Mouse (Mus musculus) CH12F3 (cell line): ENCODE data around the gene Map2k7.

Experiments
- in situ Hi-C: fragments of 300-500 bp; cut with MboI; formaldehyde crosslinking; loops from 2 replicates; pipeline ENCODE4 v1.14.3; 2020; ENCODE audit warnings: low sequenced_read_pairs

The Map2k7 gene

GRCm38 (mm10) chr8:4238434-4239192 lies at the start of gene Map2k7, which contains the start of gene Gm49320:
Gene Map2k7, plus strand, starts transcription at chr8:4238740.
Gene Gm49320, plus strand, starts transcription at chr8:4238865.
- in situ Hi-C loops, result no loop called here

DNA sequence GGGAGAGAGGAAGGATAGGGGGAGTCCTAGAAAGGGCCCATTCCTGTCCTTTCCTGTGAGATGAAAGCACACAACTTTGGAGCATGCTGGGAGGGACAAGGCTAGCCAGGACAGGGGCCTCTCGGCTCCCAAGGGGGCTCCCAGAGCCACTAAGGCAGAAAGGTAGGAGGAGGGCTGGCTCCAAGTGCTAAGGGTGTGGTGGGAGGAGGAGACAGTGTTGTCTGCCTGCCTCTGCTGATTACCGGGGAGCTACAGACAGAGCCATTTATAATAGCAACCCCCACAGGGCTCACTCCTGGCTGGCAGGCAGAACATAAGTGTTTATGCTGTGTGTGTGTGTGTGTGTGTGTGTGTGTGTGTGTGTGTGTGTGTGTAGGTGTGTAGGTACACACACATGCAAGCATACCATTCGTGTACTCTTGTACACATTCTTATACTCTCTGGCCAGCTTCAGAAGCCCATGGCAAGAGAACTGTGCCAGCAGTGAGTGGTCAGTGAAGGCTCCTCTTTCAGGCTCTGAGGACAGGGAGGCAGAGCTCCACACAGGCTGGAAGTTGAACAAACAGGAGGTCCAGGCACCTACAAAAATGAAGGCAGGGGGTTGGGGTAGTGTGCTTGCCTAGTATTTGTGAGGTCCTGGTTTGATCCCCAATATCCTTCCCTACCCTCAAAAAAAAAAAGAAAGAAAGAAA lies 49.4 kb upstream of the Map2k7 start:
- in situ Hi-C loops, result no loop called here

DNA sequence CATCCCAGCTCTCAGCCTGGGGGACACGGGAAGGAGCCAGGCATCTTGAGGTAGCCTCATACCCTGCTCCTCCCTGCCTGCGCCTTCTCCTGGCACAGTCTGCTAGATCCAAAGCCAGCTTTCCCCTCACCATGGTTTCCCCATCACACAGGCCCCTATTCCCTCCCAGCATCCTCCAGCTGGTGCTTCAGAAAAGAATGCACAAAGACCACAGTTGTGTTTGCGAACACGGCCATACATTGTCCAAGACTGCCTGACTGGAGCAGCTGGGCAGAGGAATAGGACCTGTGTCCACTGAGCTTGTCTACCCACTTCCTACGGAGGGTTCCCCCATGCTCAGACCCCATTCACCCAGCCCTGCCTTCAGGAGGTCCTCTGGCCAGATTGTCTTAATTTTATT lies 46.2 kb upstream of the Map2k7 start:
- in situ Hi-C loops, result no loop called here

- in situ Hi-C loops, result no loop called here
These were observed 45.5 kb upstream of the Map2k7 start for GRCm38 (mm10) chr8:4192807-4193587.

- in situ Hi-C loops, result no loop called here
These were observed 45.0 kb upstream of the Map2k7 start for GRCm38 (mm10) chr8:4193588-4193894.

DNA sequence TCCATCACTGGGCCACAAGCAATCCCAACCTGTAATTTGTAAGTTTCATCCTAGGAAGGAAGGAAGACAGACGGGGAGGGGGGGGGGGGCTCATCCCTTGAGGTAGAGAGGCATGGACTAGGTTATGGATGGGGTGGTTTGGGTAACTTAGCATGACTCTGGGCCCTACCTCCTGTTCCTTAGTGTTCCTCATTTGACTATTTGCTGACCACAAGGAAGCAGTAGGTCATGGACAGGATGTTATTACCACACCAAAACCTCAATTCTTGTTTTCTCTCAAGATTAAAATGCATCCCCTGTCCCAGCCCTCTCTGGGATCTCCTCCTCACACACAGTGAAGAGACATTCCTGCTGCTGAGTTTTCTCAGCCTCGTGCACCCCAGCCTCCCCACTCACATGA lies 37.2 kb upstream of the Map2k7 start:
- in situ Hi-C loops, result no loop called here

DNA sequence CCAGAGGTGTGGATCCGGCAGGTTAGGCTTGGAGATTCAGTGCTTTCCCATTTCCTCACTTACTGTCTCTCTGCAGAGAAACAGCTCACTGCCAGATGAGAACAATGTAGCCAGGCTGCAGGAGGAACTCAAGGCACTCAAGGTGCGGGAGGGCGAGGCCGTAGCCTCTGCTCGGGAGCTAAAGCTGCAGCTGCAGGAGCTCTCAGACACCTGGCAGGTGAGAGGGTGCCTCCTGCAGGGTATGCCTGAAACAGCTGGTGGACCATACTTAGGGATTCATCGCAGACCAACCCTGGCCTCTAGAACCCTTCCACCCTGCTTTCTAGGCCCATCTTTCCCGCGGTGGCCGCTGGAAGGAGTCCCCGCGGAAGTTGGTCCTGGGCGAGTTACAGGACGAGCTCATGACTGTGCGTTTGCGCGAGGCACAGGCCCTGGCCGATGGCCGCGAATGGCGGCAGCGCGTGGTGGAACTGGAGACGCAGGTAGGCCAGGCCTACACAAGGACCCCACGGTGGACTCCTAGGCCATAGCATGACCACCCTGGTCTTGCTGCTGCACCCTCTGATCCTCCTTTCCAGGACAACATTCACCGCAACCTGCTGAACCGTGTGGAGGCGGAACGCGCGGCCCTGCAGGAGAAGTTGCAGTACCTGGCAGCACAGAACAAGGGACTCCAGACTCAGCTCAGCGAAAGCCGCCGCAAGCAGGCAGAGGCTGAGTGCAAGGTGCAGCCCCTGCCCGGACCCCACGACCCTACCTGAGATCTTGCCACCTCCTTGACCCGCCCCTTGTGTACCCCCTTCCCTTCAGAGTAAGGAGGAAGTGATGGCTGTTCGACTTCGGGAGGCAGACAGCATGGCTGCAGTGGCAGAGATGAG lies 33.1 kb upstream of the Map2k7 start:
- in situ Hi-C loops, result no loop called here

DNA sequence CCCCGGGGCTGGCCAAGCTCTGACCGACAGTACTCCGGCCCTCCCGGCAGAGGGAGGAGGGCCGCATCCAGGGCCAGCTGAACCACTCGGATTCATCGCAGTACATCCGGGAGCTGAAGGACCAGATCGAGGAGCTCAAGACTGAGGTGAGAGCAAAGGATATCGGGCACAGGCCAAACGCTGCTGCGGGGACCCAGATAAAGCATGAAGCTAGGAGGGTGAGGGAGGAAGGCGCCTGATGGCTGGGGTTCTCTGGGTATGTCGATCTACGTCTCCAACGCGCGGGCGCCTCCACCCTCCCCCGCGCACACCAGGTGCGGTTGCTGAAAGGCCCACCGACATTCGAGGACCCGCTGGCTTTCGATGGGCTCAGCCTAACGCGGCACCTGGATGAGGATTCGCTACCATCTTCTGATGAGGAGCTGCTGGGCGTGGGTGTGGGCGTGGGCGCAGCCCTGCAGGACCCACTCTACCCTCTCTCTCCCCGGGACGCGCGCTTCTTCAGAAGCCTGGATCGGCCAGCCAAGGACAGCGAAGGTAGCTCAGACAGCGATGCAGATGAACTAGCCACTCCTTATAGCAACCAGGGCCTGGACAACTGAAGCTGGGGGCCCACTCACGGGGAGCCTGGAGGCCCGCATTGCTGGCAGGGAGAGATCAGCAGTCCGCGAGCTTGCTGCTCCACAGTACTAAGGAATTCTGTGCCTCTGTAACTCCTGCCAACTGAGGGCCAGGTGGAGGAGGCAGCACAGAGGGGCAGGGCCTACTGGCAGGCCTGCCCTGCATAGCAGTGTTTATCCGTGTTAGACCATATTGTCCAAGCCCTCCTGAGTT lies 32.1 kb upstream of the Map2k7 start:
- in situ Hi-C loops, result no loop called here

DNA sequence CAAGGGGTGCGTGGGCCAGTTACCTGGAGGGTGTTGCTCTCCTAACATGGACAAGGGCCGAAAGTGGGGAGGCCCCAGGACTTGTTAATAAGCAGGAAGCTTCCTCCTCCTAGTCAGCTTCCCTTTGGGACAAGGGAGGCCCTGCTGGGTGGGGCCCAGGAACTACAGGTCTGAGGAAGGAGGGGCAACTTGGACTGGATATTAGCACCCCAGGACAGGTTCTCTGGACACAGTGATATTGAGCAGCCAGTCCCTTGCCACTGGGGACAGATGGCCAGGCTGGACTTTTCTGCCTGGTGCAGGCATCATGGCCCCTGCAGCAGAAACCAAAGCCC lies 31.6 kb upstream of the Map2k7 start:
- in situ Hi-C loops, result no loop called here

GRCm38 (mm10) chr8:4211097-4211496 lies 27.4 kb upstream of the Map2k7 start:
- in situ Hi-C loops, result no loop called here

DNA sequence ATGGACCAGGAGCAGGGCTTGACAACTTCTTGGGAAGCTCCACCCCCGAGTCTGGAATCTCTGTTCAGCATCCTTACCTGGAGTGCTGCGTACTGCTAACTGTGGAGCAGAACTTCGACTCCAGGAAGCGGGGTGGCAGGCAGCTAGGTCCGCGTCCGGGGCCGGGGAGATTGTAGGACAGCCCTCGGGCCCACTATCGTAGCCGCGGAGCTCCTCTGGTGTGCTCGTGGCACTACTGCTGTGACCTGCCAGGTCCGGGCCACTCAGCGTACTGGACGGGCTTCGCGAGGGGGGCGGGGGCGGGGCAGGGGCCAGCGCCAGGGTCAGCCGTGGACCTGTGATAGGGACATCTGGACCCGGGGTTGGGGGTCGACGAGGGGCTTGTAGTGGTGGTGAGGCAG lies 25.7 kb upstream of the Map2k7 start:
- in situ Hi-C loops, result no loop called here

DNA sequence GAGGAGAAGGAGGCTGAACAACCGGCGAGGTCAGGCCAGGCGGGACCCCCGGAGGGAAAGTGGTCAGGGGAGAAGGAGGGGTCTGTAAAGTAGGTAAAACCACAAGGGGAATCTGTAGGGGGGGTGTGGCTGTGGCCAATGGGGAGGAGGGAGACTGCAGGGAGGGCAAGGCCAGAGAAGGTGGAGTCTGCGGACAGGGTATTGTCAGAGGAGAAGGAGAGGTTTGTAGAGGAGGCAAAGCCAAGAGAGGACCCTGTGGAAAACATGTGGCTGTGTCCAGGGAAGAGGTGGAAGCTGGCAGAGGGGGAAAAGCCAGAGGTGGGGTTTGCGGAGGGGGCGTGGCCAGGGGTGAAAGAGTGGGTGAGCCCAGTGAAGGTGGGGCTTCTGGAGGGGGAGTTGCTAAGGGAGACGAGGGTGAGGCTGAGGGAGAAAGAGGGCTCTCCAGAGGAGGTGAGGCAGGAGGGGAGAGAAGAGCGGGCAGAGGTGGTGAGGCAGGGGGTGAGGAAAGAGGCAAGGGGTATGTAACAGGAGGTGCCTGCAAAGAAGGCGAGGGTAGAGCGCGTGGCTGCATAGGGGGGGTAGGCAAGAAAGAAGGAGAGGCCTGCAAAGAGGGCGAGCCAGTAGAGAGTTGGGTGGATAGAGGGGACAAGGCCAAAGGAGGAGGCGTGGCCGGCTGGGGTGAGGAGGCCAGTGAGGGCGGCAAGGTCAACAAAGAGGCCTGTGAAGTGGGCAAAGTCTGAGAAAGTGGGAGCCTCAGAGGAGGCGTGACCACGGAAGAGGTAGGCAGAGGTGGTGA lies 25.1 kb upstream of the Map2k7 start:
- in situ Hi-C loops, result no loop called here

GRCm38 (mm10) chr8:4214006-4214980 lies 24.2 kb upstream of the Map2k7 start:
- in situ Hi-C loops, result no loop called here

- in situ Hi-C loops, result no loop called here
These were observed 22.2 kb upstream of the Map2k7 start for GRCm38 (mm10) chr8:4216296-4216695.

GRCm38 (mm10) chr8:4216791-4217621 lies 21.5 kb upstream of the Map2k7 start, which contains the start of gene Prr36:
Gene Prr36, minus strand, starts transcription at chr8:4217459.
- in situ Hi-C loops, result no loop called here

GRCm38 (mm10) chr8:4219617-4220016 lies 18.9 kb upstream of the Map2k7 start:
- in situ Hi-C loops, result no loop called here

- in situ Hi-C loops, result no loop called here
These were observed 16.5 kb upstream of the Map2k7 start for GRCm38 (mm10) chr8:4222059-4222458.
